Mouse (Mus musculus) adrenal gland, postnatal 36 days (tissue): ENCODE measurements around the gene Gm4924. TPM values are rescaled to one million over a fixed set of nuclear protein-coding genes. Genes with fewer than 3 reads are reported as not detected.

Source experiments
- DNase-seq, 2 experiments: peaks; one replicate each; pipeline ENCODE4 v3.0.0; 2021; ENCODE audit warnings: mixed read lengths in 1 of 2
- long read RNA-seq, 2 experiments: library from polyadenylated mRNA; stranded (forward); transcript quantifications; one replicate each; pipeline ENCODE4 v2.0.0; 2021; ENCODE audit warnings: borderline sequencing depth in 2 of 2
- total RNA-seq, 2 experiments: library from RNA; stranded (reverse); gene quantifications; 2 replicates each; pipeline ENCODE4 v1.2.3; 2021

Gm4924 gene
- total RNA-seq, result 1 to 10 TPM; 3.7 to 4.3 TPM
- long read RNA-seq, experiment 1, partial matches to known transcripts, result 0 of 3 reads
- long read RNA-seq, experiment 1, other reads (novel, unspliced or antisense), result 1 of 3 reads
- long read RNA-seq, experiment 2, partial matches to known transcripts, result 0 of 3 reads
- long read RNA-seq, experiment 2, other reads (novel, unspliced or antisense), result 2 of 3 reads

DNA sequence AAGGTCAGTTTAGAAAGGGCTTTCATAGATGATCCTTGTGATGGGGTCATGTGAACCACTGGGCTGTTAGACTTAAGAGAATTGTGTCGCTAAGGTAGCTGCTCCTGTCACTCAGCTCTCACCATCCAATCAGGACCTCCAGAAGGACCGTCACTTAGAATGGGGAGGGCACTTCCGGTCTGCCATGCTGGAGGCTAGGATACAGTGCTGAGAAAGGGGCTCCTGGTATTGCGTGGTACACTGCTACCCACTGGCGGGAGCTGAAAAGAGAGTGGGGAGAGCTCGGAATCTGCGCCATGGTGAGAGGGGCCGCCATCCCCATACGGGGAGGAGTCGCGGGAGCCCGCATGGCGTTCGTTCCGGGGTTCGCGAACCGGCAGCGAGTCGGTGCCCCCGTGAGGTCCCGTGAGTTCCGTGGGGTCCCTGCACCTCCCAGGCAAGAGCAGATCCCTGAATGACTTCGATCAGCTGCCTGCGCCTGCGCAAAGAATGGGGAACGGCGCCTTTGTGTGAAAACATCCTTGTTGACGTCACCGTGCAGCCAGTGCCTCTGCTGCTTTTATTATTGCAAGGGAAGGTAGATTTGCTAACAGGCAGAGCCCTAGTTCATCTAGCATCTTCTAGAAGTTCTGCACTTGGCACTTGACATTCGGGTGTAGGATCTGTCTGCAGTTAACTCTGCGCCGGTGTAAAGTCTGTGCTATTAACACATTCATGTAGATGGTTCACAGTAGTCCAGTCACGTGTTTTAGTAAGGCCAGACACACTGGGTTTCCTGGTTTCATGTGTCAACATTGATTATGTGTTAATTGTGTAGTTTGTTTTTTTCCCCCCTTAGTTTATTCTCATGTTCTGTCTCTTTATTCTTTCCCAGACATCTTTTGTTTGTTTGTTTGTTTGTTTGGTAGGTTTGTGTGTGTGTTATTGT, at the start of gene Gm4924:
Gm4924 (plus strand) TSS at position 173 of the 928 bp plus-strand sequence.
- peak; percentile 82 to 85 for DNase-seq

GRCm38 (mm10) chr10:82316482-82316881, 37.6 kb upstream of the Gm4924 start, which contains the start of gene 4932415D10Rik:
4932415D10Rik (minus strand) TSS chr10:82316582.
- DNase-seq, result no peak

DNA sequence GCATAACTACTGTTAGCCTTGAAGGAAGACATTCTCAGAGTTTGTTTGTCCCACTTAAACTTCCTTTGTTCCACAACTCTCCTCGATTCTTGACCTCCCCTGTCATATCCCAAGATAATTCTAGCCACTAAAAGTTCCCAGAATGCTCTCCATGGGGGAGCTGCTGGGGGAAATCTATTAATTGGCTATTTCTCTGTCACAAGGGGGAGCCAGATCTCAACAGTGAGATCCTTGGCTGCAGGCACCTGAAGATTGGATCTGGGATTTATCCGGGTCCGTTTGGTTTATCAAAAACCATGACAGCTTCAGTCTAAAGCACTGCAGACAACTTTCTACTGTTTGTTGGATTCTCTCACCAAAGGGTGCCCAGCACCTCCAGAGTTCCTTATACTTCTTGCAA, 33.9 kb upstream of the Gm4924 start:
- DNase-seq, result no peak

DNA sequence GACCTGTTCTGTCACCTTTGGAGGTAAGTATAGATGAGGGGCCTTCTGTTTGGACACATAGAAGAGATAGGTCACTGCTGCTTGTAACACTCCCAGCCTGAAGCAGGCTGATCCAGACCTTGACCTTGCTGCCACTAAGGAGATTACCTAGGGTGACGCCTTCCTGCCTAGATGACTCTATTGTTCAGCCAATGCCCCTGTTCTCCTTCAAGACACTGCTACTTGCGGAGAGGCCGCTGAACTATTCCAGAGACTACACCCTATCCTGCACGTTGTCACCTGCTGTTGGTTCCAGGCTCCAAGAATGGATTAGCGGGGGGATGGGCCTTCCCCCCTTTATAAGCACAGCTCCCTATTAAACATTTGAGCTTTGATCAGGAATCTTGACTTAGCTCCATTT, 24.2 kb upstream of the Gm4924 start:
- no peak for DNase-seq

DNA sequence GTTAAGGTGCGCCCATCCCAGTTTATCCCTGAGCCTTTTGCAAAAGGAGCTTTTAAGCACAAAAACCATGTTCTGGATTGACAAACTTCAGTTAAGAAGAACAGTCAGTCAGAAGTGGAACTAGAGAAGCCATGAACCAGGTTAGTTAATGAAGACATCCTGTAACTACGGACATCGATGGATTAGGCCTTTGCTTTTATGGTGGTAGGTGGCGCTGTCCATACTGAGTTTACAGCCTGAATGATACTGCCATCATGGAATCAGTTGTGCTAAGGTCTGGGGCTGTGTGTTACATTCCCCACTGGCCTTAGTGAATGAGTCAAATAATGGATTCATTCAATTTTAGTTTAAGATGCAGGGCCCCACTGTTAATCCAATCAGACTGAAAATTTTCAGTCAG, 1.3 kb downstream of the Gm4924 start:
- DNase-seq, result no peak

DNA sequence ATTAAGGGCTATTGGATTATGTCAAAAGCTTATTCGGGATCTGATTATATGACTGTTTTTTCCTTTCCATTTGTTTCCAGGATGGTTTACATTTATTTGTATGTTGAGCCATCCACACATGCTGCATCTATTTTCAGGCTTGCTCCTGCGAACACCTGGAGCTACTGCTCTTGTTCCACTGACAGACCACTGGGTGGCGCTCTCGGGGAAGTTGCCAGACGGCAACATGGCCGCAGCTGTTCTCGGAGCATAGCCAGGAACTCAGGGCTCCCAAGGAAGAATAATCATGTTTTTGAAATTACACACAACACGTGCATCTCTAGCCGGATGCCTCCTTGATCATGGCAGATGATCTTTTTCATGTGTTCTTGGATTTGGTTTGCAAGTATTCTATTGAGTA, 7.9 kb downstream of the Gm4924 start:
- DNase-seq, result no peak

DNA sequence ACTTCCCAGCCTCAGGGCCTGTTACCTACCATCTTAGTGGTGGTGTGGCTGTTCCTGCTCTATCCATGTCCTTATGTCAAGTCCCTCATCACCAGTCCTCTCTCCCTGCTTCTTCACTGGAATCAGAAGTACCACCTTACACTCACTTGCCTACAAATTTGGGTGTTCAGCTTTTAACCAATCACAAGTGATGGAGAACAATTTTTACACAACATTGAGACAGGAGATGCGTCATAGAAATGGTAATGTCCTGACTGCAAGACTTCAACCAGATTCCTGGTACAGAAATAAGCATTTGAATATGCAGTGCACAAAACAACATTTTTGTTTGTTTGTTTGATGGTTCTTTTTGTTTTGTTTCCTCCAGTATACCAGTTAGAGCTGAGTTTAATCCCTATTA, 28.9 kb downstream of the Gm4924 start:
- DNase-seq, result no peak

DNA sequence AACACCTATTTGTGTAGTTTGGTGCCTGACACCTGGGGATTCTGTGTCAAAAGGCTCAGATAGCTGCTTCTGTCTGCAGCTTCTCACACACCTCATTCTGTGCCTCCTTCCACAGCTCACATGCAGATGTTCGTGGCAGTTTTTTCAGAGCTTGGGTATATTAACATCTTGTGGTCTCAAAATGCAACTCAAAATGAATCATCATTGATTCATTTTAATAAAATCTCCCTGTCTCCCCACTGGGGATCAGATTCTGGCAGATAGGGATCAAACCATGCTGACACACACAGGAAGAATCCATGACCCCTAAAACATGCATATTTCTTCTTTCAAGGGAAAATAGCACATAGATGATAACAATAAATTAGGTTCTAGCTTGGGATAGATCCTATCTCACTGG, 55.5 kb downstream of the Gm4924 start:
- DNase-seq, result no peak

- DNase-seq, result no peak
Measured at GRCm38 (mm10) chr10:82423631-82424030, 69.6 kb downstream of the Gm4924 start.

Other genes with a start within 250 kb of the Gm4924 start
- gene AU041133, start 226.2 kb upstream of the Gm4924 start, total RNA-seq, result 1 to 10 TPM; 2.6 to 3.9 TPM
- 1 to 10 TPM; 5.2 to 5.7 TPM for gene Zfp938, start 113.0 kb upstream of the Gm4924 start, total RNA-seq
- gene 4932415D10Rik, start 37.7 kb upstream of the Gm4924 start, total RNA-seq, result not detected
- gene Gm1553, start 138.4 kb downstream of the Gm4924 start, total RNA-seq, result not detected